Mouse (Mus musculus) adrenal gland (tissue): ENCODE results near the gene Mknk1.

Experiments used
- intact Hi-C: fragments of 180-260 bp; cut with DNase I; formaldehyde crosslinking; loops from one replicate; pipeline ENCODE4 v1.15.1; 2025
- long read RNA-seq, 2 experiments: library from polyadenylated mRNA; unstranded; transcript quantifications; one replicate each; pipeline ENCODE4 v2.0.0; 2020; ENCODE audit warnings: borderline replicate concordance in 1 of 2; ENCODE audit not compliant: insufficient replicate concordance in 1 of 2

Gene Mknk1
- long read RNA-seq, experiment 1, transcript Mknk1-201 (13 exons, 2,543 nt), result major isoform, 9 of 16 reads
- long read RNA-seq, experiment 1, partial matches to known transcripts, result 1 of 16 reads
- long read RNA-seq, experiment 1, other reads (novel, unspliced or antisense), result 4 of 16 reads
- long read RNA-seq, experiment 2, transcript Mknk1-201 (13 exons, 2,543 nt), result major isoform, 16 of 28 reads
- long read RNA-seq, experiment 2, partial matches to known transcripts, result 1 of 28 reads
- long read RNA-seq, experiment 2, other reads (novel, unspliced or antisense), result 9 of 28 reads

DNA sequence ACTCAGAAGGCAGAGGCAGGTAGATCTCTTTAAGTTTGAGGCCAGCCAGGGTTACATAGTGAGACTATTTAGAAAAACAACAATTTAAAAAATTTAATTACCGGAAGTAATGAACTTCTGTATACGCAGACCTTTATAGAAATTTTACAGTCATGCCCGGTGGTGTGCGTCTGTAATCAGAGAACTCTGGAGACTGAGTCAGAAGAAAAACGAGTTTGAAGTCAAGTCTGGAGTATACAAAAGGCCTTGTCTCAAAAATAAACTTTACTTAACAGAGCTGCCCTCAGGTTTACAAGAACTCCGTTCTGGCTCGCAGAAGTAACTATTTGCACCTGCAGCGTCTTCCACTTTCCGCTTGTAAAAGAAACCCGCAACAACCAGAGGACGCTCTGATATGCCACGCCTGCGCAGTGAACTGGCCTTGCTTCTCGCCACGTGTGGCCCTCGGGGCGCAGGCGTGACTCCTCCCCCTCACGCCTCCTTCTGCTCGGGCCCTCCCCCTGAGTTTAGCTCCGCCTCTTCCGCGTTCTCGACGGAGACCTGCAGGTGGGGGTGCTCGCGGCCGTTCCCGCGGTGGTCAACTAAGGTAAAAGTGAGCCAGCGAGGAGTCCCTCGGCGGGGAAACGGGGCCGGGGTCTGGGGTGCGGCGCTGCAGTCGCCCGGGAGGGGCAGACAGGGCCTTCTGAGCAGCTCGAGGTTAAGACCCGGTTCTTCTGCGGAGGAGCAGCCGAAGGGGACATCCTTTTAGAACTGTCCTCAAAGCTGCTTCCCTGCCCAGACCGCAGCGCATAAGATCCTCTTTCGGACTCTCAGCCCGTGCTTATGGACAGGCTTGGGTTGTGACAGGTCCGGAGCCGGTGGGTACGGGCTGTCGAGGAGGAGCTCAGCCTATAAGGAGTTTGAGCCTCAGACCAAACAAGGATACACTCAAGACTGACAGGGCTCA is at the start of gene Mknk1:
Mknk1 (plus strand) TSS at position 503 of the 946 bp plus-strand sequence.
- intact Hi-C loops, result loop anchor here (5.0 kb wide), 1 partner anchor 102 kb away; the partner anchor contains the start of gene Efcab14

- intact Hi-C loops, result no loop called here
Measured at GRCm38 (mm10) chr4:115790864-115791263, 48.1 kb upstream of the Mknk1 start.

DNA sequence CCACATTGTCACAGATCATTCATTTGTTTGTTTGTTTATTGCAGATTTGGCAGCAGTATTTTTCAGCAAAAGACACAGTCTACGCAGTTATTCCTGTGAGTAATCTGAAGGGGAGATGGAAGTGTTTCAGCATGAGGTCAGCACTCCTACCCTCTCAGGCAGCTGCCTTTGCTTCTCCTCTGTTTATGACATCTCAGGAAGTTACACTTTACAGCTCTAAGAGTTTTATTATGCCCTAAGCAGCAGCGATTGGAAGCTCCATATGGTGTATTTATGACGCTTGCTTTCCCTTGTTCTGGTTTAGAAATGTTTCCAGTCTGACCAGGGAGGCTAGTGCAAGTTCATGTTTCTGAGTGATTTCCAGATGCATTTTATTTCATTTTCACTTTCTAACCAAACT is 43.6 kb upstream of the Mknk1 start:
- intact Hi-C loops, result no loop called here

DNA sequence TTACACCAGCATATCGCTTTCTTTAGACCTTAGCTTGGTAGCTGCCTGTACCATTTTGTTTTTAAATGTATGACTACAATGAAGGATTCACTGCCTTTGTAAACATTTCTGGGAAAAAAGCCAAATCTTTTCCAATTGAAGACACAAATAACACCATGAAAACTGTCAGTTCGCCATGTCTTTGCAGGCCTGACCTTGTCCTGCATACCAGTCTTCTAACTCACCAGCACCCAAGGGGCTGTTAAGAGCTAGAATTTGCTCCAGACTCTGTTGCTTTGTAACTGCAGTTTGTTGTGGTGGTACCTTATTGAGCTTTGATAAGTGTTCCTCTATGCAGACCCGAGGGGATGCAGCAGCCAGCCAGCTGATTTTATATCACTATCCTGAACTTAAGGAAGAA is 39.0 kb upstream of the Mknk1 start:
- intact Hi-C loops, result no loop called here

DNA sequence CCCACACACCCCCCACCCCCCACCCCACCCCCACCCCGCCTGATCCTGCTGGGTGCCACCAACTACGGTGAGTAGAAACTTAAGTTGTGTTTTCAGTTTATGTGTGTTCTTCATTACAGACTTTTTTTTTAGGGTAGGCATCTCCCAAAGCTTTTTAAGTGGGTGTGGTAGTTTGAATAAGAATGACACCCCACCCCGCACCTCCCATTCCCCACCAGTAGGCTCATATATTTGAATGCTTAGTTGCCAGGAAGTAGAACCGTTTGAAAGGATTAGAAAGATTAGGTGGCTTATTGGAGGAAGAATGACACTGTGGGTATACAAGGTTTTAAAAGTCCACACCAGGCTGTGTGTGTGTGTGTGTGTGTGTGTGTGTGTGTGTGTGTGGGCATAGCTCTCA is 26.7 kb upstream of the Mknk1 start:
- intact Hi-C loops, result no loop called here

DNA sequence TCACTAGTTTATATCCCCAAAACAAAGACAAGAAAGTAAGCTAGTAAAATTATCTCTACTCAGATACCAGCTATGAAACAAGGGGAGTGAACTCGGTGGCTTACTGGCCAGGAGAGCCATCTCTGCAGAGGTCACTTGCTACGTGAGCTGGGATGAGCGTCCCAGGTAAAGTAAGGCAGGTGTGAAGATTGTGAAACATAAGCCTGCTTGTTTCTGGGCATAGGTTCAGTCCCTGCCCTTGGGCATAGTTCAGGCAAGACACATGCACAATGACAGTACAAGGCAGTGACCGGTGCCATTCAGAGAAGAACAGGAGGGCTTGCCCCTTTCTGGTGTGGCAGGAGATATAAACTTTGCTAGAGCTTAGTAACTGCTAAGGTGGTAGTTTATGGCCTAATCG is 23.4 kb upstream of the Mknk1 start:
- intact Hi-C loops, result no loop called here

- intact Hi-C loops, result no loop called here
Measured at GRCm38 (mm10) chr4:115820199-115820598, 18.8 kb upstream of the Mknk1 start.

GRCm38 (mm10) chr4:115820944-115821343 is 18.1 kb upstream of the Mknk1 start:
- intact Hi-C loops, result no loop called here

GRCm38 (mm10) chr4:115821431-115821830 is 17.6 kb upstream of the Mknk1 start:
- intact Hi-C loops, result no loop called here

GRCm38 (mm10) chr4:115821928-115822327 is 17.1 kb upstream of the Mknk1 start:
- intact Hi-C loops, result no loop called here

DNA sequence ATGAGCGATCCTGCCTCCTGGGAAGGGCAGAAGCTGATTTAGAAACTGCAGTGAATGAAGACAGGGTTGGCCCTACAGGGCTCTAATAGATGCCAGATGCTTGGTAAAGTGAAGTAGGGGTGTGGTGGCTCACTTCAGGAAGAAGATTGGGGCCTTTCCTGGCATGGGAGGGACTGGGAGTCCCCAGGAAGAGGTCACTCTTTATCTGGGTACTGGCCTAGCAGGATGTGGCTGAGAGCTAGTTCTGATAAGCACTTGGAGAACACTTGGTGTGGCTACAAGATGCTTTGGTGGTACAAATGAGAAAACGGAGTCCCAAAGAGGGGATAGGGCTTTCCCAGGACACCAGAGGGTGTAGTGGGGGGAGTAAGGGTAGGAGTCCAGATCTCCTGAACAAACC is 14.8 kb upstream of the Mknk1 start:
- intact Hi-C loops, result no loop called here

- intact Hi-C loops, result no loop called here
Measured at GRCm38 (mm10) chr4:115825271-115825670, 13.7 kb upstream of the Mknk1 start.

- intact Hi-C loops, result no loop called here
Measured at GRCm38 (mm10) chr4:115827066-115827465, 11.9 kb upstream of the Mknk1 start.

GRCm38 (mm10) chr4:115827535-115827887 is 11.5 kb upstream of the Mknk1 start:
- intact Hi-C loops, result no loop called here

GRCm38 (mm10) chr4:115827888-115828571 is 11.0 kb upstream of the Mknk1 start, which contains the start of gene Mob3c:
TSS of gene Mob3c (plus strand) at chr4:115828092.
- intact Hi-C loops, result no loop called here

DNA sequence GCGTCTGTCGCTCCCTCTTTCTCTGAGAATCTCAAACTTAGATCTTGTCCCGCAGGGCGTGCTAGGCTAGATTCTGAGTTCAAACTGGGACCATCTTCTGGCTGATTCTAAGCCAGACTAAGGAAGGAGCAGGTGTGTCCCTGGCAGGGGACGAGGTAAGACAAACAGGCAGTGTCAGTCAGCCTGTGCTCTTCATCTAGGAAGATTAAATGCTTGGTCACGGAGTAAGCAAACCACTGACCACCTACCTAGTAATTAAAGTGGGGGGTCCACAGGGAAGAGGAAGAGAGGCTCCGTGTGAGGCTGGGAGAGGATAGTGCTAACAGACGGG is 10.5 kb upstream of the Mknk1 start:
- intact Hi-C loops, result no loop called here

DNA sequence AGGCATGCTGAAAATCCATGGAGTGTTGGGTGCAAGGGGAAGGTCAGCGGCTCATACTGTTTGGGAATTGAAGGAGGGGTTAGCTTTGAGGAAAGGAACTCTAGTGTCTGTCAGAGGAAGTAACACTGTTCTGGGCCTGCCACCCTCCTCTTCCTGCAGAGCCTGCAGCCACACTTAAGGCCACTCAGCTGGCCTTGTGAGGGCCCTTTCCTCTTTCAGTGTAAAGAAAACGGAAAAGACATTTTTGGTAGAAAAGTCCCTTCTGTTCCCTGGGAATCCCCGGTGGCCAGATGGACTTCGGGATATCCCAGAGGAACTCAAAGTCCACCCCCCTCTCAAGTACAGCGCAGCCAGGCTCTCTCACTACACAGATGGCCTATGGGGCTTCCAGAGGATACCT is 8.5 kb upstream of the Mknk1 start:
- intact Hi-C loops, result no loop called here

- intact Hi-C loops, result no loop called here
Measured at GRCm38 (mm10) chr4:115831221-115831620, 7.8 kb upstream of the Mknk1 start.

- intact Hi-C loops, result no loop called here
Measured at GRCm38 (mm10) chr4:115832040-115832439, 7.0 kb upstream of the Mknk1 start.

DNA sequence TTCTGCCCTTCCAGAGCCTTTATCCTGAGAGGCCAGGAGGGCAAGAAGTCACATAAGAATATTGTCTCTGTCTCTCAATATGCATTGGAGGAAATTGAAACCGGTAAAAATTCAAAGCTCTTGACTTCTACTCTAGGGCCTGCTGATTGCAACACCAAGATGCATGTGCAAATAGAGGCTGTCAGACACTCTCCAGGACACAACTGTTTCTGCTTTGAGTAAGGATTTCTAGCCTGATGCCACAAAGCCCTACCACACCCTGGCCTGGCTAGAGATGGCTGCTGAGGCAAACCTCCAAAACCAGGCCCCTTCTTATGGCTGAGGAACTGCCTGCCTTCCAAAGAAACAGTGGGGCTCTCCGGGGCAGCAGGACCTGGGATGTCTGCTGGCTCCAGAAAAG is 3.4 kb upstream of the Mknk1 start:
- intact Hi-C loops, result loop anchor here (5.0 kb wide), 1 partner anchor 98 kb away; the partner anchor contains the start of gene Efcab14

DNA sequence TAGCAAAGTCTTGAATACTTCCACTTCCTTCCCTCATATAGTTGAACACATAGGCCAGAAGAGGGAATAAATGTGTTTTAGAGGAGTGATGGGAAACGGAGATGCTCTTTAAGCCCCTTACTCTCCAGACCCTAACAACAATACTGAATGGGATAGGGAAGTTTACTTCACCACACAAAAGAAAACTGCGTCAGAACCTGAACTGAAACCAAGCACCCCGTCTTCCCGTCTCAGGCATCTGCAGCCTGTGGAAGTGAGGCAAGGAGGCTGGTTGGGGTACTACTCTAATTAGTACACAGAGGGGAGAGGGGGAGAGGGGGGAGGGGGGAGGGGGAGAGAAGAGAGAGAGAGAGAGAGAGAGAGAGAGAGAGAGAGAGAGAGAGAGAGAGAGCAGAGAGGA is 802 bp upstream of the Mknk1 start:
- intact Hi-C loops, result loop anchor here (5.0 kb wide), 1 partner anchor 101 kb away; the partner anchor contains the start of gene Efcab14

- intact Hi-C loops, result loop anchor here (5.0 kb wide), 1 partner anchor 103 kb away; the partner anchor contains the start of gene Efcab14
Measured at GRCm38 (mm10) chr4:115839956-115840355, 958 bp downstream of the Mknk1 start.
